Mouse (Mus musculus) bone marrow, adult 2 months (tissue): ENCODE results near the gene Ermp1. TPM values are rescaled to one million over a fixed set of nuclear protein-coding genes. Genes with fewer than 3 reads are reported as not detected.

Experiments
- H3K27ac ChIP-seq: fragments of 200-500 bp; 2 replicates; pipeline ENCODE4 v1.5.1; 2012; ENCODE audit warnings: low read depth, mild to moderate bottlenecking, control low read depth, inconsistent platforms, low read length; ENCODE audit not compliant: control insufficient read depth, poor library complexity, insufficient read depth
- H3K4me1 ChIP-seq: fragments of 200-500 bp; 2 replicates; pipeline ENCODE4 v1.6.1; 2011; ENCODE audit warnings: low read length; ENCODE audit not compliant: control insufficient read depth, insufficient read depth
- H3K4me3 ChIP-seq: fragments of 200-500 bp; replicated peaks from 2 replicates; pipeline ENCODE3; 2011; ENCODE audit warnings: mild to moderate bottlenecking, low read depth, low read length, control low read depth; ENCODE audit not compliant: control insufficient read depth
- CTCF ChIP-seq: fragments of 200-500 bp; IDR thresholded peaks from 2 replicates; pipeline ENCODE4 v1.5.1; 2011; ENCODE audit warnings: low read length, control low read depth; ENCODE audit not compliant: control insufficient read depth, insufficient read depth
- POLR2A ChIP-seq: fragments of 200-500 bp; IDR thresholded peaks from 2 replicates; pipeline ENCODE4 v1.6.1; 2011; ENCODE audit warnings: low read depth, mild to moderate bottlenecking, control low read depth, low read length, borderline replicate concordance; ENCODE audit not compliant: control insufficient read depth
- WGBS: fragments of 180-500 bp; shearing (Covaris S2); methylation state at CpG from one replicate; pipeline ENCODE4 v1.1.7; 2018; 5-methylcytosine and 5-hydroxymethylcytosine counted together
- polyA plus RNA-seq: library from polyadenylated mRNA; stranded (reverse); fragments of >200 nt; gene quantifications from 2 replicates; pipeline ENCODE4 v1.2.4, GENCODE M21; 2011; ENCODE audit warnings: low replicate concordance; ENCODE audit not compliant: missing spikeins, insufficient read depth, insufficient read length

Gene Ermp1
- polyA plus RNA-seq, 1 experiment, result 13.7 TPM

GRCm38 (mm10) chr19:29678181-29678778 is 30.1 kb upstream of the Ermp1 start:
- TF ChIP-seq POLR2A, result no peak
- TF ChIP-seq CTCF, result no peak
- WGBS, result 59% methylated on average over 6 of the region's 6 CpGs
- Histone ChIP-seq H3K4me1 (peaks cover 3% of the 10 kb centered on the region; the same call in 1 of the 2 replicates), H3K4me3 (no peak overlapping the region), H3K27ac (no peak overlapping the region)

GRCm38 (mm10) chr19:29676479-29677193 is 28.4 kb upstream of the Ermp1 start:
- Histone ChIP-seq H3K4me1 (peaks cover 3% of the 10 kb centered on the region; the same call in 1 of the 2 replicates), H3K27ac (no peak overlapping the region), H3K4me3 (no peak overlapping the region)
- 70% methylated on average over 10 of the region's 10 CpGs for WGBS
- TF ChIP-seq POLR2A (no peak), CTCF (no peak)

DNA sequence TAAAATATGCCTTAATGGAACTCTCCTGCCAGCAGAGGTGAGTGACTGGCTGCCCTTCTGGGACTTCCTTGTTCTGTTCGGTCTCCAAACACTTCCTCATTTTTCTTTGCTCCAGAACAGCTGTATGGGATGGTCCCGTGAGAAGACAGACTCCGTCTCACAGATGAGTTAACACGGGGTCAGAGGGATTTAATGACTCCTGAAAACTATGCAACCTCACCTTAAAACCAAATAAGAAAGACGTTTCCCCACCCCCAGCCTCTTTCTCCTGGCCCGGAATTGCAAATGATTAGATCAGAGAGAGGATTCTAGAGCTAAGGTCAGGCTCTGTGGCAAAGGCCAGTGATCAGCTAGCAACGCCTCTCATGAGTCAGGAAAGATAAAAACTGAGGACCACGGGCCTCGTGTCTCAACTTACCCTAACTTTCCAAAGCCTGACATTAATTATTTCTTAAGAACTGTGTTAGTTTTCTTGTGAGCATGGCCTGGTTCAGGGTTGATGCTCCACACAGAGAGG is 27.4 kb upstream of the Ermp1 start:
- TF ChIP-seq CTCF (no peak), POLR2A (no peak)
- Histone ChIP-seq H3K4me1 (peaks cover 3% of the 10 kb centered on the region; the same call in 1 of the 2 replicates), H3K4me3 (peak overlapping the region; percentile 26), H3K27ac (peak overlapping the region; percentile 70; the same call in 1 of the 2 replicates)
- 17% methylated on average over 9 of the region's 9 CpGs for WGBS

DNA sequence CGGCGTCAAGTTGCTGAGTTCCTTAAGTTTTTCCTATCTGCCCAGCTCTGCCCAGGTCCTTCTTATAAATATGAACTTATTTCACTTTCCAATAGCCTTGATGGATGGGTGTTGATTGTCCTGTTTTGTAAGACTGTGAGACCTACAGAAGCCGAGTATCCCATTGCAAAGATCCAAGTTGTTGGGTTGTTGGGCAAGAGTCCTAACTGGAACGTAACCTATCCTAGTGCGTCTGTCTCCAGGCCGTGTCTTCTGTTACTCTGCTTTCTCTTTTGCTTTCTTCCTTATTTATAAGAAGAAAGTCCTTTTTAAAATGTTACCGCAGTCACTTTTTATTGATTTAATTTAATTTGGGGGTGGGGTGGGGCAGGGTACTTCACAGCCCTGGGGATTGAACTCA is 26.7 kb upstream of the Ermp1 start:
- peak overlapping the region; percentile 70 for H3K27ac ChIP-seq
- no peak overlapping the region for H3K4me3 ChIP-seq
- WGBS, result 64% methylated on average over 7 of the region's 7 CpGs
- TF ChIP-seq POLR2A, result no peak
- no peak for TF ChIP-seq CTCF
- peaks cover 3% of the 10 kb centered on the region; the same call in 1 of the 2 replicates for H3K4me1 ChIP-seq

GRCm38 (mm10) chr19:29672660-29673059 is 24.4 kb upstream of the Ermp1 start:
- 91% methylated on average over 13 of the region's 13 CpGs for WGBS
- TF ChIP-seq CTCF, result no peak
- TF ChIP-seq POLR2A, result no peak
- no peak overlapping the region for H3K27ac ChIP-seq
- H3K4me3 ChIP-seq, result no peak overlapping the region
- H3K4me1 ChIP-seq, result peaks cover 1% of the 10 kb centered on the region; the same call in 1 of the 2 replicates

DNA sequence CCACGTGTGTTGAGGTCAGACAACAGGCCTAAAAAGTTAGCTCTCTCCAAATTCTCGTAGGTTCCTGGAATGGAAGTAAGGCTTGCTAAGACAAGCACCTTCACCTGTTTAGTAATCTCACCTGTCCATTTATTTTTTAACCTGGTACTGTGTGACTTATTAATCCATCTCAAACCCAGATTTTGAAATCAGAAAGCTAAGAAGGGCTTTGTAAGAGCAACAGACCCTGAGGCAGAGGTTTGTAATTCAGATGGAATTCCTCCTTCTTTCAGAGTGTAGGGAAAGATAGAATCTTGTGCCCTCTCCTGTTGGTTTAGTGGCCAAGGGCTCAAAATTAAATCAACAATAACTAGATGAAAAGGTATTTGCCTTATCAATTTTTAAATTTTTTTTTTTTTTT is 22.9 kb upstream of the Ermp1 start:
- TF ChIP-seq POLR2A (no peak), CTCF (no peak)
- WGBS, result 75% methylated on average over 2 of the region's 2 CpGs
- H3K4me1 ChIP-seq, result no peaks in the 10 kb centered on the region; the same call in 1 of the 2 replicates
- no peak overlapping the region for H3K4me3 ChIP-seq
- H3K27ac ChIP-seq, result no peak overlapping the region

DNA sequence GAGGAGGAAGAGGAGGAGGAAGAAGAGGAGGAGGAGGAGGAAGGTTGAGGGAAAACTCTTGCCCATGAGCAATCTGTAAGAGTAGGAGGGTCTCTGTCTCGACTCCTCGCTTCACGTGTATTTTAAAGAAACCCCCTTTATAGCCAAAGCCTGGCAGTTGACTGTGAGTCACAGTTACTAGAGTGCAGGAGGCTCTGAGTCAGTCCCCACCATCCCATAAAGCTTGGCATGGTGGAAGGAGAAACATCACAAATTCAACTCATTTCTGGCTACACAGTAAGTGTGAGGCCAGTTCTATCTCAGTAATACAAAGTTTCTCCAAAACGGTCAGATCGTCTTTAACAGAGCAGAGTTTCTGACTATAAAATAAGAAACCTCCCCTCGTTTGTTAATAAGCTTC is 22.0 kb upstream of the Ermp1 start:
- H3K27ac ChIP-seq, result no peak overlapping the region
- H3K4me1 ChIP-seq, result no peaks in the 10 kb centered on the region; the same call in 1 of the 2 replicates
- no peak for TF ChIP-seq CTCF
- no peak for TF ChIP-seq POLR2A
- 88% methylated on average over 6 of the region's 6 CpGs for WGBS
- no peak overlapping the region for H3K4me3 ChIP-seq

DNA sequence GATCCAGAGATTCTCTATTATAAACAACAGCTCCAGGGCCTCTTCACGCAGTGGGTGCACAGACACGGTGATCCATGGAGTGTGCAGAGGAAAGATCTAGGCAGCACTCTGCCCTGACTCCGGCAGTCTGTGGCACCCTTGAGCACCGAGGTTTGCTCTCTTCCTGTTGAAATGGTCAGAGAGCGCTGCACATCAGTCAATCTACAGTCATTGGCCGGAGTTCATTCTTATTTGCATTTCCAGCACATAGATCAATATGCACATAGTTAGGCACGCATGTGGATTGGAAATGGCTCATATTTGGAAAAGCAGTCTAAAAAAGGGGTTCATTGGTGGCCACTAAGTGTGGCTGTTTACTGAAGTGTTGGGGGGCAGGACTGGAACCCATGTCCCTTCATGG is 19.9 kb upstream of the Ermp1 start:
- H3K4me1 ChIP-seq, result no peaks in the 10 kb centered on the region; the same call in 1 of the 2 replicates
- 72% methylated on average over 7 of the region's 7 CpGs for whole genome bisulfite sequencing
- no peak overlapping the region for H3K4me3 ChIP-seq
- no peak overlapping the region for H3K27ac ChIP-seq
- TF ChIP-seq POLR2A (no peak), CTCF (no peak)
